Mouse (Mus musculus) cerebellum, postnatal 4 days (tissue): ENCODE results near the gene Jmjd8.
A peak's percentile ranks its signal among the peaks of the same experiment; 100 is the strongest.
"Not testable (repeated sequence)": the region's sequence is repeated elsewhere in the genome, so short reads cannot be mapped to it uniquely, and the experiment has no call there.

ENCODE experiments used
- DNase-seq, 2 experiments: peaks; one replicate each; pipeline ENCODE4 v3.0.0; 2022; ENCODE audit warnings: low spot score in 2 of 2, mixed read lengths in 1 of 2

Gene Jmjd8

DNA sequence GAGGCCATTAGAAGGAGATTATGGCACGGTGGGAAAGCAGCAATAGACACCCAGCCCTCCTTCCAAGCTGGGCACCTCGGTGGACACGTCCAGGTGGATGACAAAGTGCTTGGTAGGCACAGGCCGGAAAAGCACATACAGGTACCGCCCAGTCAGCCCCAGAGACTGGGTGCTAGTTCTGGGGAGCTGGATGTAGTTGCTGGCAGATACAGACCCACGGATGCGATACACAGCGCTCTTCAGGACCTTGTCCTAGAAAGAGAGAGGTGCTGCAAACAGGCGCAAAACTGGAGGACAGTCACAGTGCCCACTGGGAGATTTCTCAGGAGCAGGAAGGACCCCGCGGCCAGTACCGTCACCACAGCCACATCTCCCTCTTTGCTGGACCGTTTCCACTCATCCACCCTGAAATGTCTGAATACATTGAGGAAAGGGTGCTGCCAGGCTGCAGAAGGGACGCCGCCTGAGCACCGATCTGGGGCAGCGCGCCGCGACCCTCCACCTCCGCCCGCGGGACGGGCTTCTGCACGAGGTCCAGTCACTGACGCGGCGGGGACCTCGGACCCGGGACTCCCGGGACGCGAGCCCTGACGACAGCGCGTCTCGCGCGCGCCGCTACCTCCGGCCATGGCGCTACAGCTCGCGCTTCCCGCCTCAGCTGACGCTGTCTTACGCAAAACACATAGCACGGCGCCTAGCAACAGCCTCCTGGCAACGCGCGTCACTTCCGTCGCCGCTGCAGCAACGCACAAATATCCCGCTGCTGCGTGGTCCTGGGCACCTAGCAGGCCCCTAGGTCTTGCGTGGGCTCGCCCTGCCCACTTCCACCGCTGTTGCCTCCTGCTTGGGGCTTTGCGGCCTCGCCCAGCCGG, 32.4 kb downstream of the Jmjd8 start, which contains the start of gene Wdr90:
Wdr90 (minus strand) TSS at position 670 of the 872 bp plus-strand sequence.
- peak; percentile 80 to 88 for DNase-seq

- no peak for DNase-seq
Observed at GRCm38 (mm10) chr17:25861704-25862612, 33.3 kb downstream of the Jmjd8 start.

DNA sequence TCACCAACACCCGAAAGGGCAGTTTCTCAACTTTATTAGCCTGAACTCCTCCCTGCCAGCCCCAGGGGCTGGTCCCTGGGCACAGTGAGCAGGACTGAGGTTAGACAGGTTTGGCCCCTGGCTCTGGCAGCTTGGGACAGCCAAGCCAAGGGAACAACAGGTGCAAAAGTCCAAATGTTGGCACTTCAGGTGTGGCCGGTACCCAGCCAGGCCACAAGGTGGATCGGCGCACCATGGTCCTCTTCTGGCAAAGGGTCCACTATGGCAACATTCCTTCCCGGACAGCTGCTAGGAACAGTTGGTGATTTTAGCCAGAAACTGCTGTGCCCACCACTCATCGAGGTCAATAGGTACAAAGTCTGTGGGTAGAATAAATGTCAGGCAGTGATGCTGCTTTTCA, 35.0 kb downstream of the Jmjd8 start:
- no peak for DNase-seq

GRCm38 (mm10) chr17:25864311-25864710, 35.6 kb downstream of the Jmjd8 start:
- DNase-seq: no peak

DNA sequence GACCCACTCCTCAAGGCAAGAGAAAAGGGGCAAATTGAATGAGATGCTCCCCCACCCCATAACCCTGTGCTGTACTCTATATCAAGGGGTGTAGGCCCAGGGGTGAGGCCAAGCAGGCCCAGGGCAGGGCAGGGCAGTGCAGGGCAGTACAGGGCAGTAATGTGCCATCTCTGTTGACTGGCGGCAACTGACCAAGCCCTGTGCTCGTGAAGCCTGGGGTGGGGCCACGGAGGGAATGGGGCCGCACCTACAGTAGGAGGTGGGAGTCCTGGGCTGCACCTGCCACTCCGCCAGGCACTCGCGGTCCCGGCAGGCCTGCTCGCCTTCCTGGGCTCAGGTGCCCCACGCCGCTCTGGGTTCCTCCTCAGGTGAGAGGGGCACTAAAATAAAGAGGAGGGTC, 36.6 kb downstream of the Jmjd8 start:
- no peak for DNase-seq

GRCm38 (mm10) chr17:25866172-25866571, 37.5 kb downstream of the Jmjd8 start:
- DNase-seq: no peak

DNA sequence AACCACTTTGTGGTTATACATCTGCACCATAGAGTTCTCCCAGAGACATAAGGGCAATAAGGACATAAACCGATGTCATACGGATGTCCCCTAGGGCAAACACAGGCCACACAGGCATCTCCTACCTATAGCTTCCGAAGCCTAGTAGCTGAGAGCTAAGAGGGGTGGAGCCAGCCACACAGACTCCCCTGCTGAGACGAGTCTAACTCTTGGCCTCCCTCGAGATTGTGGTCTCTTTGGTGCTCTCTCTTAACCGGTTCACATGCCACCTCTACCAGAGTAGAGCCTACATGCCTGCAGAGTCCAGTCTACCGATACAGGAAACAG, 38.8 kb downstream of the Jmjd8 start:
- no peak for DNase-seq

DNA sequence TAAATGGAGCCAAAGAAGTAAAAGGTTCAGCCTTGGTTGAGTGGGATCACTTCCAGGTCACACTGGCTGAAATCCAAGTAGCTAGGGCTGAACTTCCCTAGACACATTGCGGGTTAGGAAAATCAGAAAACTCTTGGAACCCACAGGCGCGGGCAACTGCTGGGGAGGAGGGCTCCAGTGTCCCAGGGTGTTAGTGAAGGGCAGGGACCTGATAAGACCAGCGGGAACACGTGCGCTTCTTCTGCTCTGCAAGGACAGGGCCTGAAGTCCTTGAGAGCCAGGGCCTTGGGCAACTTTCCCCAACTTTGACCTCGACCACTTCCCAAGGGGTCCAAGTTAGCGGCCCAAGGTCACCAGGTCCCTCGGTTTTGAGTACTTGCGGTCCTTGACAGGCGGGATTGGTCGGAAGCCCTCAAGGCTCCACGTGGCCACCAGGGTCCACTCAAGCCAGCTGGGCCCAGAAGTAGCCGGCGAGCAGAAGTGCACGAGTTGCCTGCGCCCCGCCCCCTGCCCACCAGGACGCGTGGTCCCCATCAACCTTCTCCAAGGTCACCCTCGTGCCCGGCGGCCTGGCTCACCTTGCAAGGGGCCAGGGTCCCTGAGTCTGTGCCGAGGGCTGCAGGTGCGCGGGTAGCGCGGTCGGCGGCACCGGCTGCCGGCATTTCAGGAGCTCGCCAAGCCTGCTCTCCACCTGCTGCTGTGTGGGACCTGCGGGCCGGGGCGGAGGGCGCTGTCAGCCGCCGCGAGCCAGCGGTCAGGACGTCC, 39.4 kb downstream of the Jmjd8 start:
- no peak for DNase-seq

- peak in 1 of 2 experiments; percentile 69 for DNase-seq
Observed at GRCm38 (mm10) chr17:25868601-25869191, 40.0 kb downstream of the Jmjd8 start, which contains the start of gene Mcrip2. Mcrip2 (minus strand) TSS chr17:25868764.

DNA sequence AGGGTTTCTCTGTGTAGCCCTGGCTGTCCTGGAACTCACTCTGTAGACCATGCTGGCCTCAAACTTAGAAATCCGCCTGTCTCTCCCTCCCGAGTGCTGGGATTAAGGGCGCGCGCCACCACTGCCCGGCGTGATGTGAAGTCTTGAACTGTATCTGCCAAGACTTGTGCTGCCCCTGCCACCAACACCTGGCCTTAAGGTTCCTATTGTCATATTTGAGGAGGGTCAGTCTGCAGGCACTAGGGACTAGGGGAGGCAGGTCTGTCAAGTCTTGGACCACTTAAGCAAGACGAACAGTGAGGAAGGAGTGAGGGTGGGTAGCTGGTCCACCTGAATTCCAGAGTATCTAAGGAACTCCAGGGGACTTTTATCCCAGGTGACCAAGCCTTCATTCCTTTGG, 40.8 kb downstream of the Jmjd8 start:
- no peak for DNase-seq

DNA sequence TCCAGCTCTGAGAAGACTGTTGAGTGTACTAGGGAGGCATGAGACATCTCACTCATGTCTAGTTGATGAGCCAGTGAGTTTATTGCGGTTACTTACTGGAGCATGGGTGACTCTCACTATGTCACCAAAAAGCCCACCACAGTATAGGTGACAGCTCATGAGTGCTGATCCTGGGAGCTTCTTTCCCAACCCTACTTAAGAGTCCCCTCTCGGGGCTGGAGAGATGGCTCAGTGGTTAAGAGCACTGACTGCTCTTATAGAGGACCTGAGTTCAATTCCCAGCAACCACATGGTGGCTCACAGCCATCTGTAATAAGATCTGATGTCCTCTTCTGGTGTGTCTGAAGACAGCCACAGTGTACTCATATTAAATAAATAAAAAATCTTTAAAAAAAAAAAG, 41.3 kb downstream of the Jmjd8 start:
- DNase-seq: no peak

GRCm38 (mm10) chr17:25871566-25871965, 42.9 kb downstream of the Jmjd8 start:
- DNase-seq: not testable (repeated sequence)

GRCm38 (mm10) chr17:25872676-25873075, 44.0 kb downstream of the Jmjd8 start:
- no peak for DNase-seq

DNA sequence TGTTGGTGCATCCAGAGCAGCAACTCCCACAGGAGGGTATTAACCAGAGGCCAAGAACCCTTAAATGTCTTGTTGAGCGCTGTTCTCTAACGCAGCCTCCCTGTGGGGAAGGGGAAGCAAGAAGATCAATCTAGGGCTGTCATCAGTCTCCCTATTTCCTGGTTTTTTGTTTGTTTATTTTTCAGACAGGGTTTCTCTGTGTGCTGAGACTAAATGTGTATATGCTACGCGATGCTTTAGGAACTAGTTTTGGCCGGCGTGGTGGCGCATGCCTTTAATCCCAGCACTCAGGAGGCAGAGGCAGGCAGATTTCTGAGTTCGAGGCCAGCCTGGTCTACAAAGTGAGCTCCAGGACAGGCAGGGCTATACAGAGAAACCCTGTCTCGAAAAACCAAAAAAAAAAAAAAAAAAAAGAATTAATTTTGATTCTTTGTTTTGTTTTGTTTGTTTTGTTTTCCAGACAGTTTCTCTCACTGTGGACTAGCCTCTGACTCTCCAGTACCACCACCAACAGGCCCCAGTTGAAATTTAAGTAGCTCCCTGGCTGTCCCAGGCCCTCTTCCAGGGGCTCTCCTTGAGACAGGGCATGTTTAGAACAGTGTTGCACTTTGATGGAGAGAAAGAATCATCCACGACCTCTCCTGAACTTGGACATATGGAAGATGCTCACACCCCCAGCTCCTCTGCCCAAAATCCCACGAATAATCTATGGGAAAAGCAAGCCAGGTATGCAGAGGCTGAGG, 44.9 kb downstream of the Jmjd8 start:
- no peak for DNase-seq

DNA sequence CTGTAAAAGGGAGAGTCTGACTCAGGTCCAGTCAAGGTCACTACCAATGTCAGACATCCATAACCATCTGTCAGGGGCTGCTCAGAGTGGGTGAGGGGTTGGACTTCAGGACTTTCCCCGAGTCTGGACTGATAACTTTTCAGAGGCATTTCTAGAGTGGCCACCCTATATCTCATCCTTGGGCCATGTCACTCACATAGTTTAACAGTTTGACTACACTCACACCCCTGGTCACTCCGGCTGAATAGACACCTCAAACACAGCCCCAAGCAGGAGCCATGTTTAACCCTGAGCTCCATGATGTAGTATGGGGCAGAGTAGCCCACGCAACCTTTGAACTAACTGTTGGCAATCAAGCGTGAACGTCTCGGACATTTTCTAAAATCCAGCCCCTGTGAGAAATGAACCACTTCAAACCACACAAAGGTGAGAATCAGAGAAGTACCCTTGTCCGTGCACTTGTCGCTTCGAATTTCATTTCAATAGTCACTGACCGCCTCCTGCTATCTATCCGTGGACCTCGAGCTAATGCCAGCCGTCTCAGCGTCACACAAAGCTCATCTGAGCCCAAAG, 45.6 kb downstream of the Jmjd8 start:
- DNase-seq: no peak

DNA sequence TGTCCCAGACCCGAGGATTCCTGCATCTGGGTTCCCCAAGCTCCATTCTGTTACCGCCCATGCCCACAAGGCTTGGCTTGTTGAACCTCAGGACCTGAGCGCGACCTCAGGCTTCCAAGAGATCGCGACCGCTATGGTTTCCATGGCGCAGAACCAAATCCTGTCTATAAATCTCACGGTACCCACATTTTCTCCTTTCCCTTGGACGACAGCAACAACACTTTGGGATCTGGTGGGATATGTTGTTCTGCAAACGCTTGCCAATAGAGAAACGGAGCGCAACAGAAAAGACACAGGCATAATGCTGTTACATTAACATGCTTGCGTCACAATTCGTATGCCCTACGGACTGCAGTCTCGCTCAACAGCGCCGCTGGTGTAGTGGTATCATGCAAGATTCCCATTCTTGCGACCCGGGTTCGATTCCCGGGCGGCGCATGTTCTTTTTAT, 46.1 kb downstream of the Jmjd8 start, which contains the start of gene Mettl26:
Mettl26 (plus strand) TSS at position 354 of the 450 bp plus-strand sequence.
- peak; percentile 94 to 96 for DNase-seq

GRCm38 (mm10) chr17:25875171-25876136, 46.8 kb downstream of the Jmjd8 start:
- peak; percentile 82 to 87 for DNase-seq

- DNase-seq: no peak
Observed at GRCm38 (mm10) chr17:25876347-25876915, 47.8 kb downstream of the Jmjd8 start.

- DNase-seq: no peak
Observed at GRCm38 (mm10) chr17:25877025-25877424, 48.4 kb downstream of the Jmjd8 start.
